Mouse (Mus musculus): ENCODE results near the gene Dpf3.

Dpf3 gene

DNA sequence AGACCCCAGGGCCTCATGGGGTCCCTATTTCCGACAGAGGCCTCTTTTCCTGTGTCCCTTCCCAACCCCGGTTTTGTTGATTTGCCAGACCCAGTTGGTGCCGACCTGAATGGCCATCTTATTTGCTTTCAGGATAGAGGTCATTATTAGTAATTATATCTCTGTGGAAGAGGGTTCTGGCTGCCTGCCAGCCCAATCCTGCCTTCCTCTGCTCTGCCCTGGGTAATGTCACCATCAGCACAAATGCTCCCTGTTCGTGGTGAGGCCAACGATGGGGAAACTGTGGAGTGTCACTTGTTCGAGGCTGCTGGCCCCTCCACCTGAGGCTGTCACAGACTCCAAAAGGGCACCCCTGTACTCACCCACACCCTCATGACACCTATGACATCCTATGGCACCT lies 278.1 kb downstream of the Dpf3 start:
- no peak for DNase-seq

DNA sequence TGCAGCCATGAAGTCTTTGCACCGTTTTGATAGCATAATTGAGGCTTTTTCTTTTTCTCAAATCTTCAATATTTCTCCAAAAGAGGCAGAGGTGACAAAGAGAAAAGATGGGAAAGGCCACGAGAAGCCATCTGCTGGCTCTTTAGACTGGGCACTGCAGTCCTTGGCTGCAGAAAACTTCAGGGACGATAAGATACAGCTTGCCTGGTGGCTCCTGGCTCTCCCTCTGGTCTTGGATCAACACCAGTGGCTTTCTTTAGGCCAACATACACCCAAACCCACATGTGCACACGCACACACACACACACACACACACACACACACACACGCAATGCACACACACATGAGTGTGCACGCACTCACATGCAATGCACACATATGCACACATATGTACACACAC lies 278.7 kb downstream of the Dpf3 start:
- DNase-seq: no peak

DNA sequence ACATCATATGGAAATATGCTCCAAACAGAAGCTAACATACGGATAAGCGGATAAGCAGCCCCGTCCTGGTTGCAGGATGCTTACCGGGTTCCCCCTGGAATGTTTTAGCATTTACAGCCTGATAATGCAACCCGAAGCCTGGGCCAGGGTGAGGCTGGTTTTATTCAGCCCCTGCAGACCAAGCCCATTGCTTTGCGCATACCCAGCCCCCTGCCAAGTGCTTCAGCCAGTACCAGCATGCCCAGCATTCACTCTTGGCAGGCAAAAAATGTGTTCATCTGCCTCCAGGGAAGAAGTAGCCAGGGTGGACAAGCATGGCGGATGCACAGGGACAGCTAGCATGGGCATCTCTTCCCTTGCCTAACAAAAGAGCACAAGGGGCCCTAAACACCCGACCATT lies 279.5 kb downstream of the Dpf3 start:
- no peak for DNase-seq

DNA sequence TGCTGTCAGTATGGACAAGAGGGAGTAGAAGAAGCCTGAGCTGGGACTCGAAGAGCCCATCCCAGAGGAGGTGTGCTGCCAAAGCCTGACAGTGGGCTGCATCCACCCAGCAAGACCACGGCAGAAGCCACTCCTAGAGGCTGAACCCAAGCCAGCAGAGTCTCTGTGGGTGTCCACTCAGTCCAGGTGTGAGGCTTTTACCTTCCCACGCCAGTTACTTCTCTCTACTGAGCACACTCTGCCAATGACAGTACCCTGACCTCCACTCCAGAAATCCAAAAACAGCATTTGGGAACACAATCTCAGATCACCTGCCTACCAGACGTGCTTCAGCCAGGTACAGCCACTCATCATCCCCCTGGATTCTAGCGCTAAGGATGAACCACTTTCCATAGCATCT lies 280.0 kb downstream of the Dpf3 start:
- DNase-seq: no peak

DNA sequence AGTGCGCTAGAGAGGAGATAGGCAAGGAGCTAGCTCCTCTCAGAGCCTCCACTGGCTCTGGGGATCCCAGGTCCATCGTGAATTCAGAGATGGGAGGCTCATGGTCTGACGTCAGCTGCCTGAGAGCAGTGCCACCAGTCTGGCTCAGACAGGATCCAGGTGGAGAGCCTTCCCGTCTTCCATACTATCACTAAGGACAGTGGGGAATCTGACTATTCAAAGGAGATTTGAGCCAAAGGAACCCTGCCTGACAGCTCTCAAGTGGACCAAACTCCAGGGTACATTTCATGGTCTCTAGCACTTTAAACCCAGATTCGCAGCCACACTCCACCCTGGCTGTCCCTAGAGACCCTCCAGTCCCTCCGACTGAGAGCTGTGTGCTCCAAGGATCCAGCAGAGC lies 280.6 kb downstream of the Dpf3 start:
- DNase-seq: no peak

DNA sequence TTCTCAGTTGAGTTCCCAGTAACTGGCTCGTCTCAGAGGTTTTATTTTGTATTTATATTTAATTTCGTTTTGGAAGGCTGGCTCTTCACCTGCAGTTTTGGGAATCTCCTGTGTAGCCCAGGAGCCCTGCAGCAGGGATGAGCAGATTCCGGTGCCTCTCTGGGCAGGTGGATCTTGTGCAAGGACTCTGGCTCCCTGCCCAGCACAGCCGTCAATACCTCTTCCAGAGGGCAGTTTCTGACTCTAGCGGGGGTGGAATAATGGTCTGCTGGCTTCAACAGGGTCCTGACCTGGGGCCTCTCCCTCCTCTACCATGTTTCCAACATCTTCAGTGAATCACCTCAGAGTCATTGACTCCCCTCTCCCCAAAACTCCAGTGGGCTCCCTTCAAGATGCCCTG lies 283.2 kb downstream of the Dpf3 start:
- DNase-seq: no peak

- DNase-seq: no peak
These were observed 285.8 kb downstream of the Dpf3 start for GRCm38 (mm10) chr12:83201674-83202073.

DNA sequence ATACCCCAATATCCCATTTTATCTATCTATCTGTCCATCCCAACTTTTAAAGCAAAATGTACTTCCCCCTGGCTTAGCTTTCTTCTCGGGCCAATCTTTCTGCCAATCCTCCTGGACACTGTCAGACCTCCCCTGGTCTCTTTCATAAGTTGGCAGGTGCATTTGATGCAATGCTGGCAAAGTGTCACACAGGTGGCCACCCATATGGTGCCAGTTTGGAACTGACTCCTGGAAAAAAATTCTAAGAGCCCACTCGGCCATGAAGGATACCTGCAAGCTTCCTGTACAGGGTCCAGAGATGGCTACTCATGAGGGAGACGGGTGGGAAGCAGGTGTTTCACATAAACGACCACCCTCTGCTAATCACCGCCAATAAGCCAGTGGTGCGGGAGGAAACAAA lies 307.0 kb downstream of the Dpf3 start:
- DNase-seq: no peak

GRCm38 (mm10) chr12:83179860-83180259 lies 307.7 kb downstream of the Dpf3 start:
- no peak for DNase-seq

DNA sequence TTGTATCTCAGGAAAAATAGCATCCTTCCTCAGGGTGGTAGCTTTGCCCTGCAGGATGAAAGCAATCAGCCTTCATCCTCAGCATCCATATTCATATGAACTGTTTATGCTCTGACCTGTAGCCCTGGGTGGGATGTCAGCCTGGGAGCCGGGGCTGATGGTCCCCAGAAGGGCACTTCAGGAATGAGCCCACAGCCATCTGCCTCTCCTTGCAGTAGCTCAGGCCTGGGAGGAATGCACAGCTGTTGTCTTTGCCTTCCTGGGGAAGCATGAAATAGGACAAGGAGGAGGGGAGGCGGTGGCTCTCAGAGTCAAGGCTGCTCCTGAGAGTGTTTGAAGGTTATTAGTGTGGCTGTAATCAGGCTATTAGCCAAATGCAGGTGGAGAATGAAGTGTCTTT lies 308.7 kb downstream of the Dpf3 start:
- DNase-seq: no peak

DNA sequence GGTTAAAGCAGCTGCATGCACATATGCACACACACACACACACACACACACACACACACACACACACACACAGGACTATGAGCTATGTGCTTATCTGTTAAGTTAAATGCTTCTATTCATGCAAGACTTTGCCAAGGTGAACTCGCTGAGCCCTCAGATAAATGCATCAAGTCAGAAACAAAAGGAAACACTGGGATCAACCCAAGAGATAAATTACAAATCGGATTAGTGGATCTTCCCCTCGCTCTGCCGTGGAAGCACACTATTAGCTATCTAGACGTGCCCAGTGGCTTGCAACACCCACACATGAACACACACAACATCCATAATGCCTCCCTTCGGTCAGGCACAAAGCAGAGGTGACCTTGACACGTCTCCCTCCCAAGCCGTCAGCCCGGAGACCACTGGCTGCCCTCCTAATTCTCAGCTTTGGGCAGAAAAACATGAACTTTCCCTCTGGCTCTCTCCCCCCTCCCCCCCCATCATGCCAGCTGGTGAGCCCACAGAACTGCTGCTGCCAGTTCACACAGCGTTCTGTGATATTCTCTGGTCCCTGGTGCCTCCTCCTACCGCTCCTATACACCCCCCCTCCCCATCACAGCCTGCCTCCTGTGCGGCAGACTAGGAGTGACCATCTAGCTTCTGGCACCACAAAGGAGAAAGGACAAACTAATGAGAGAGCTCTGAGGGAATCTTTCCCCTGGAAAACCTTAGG lies 317.9 kb downstream of the Dpf3 start:
- DNase-seq: no peak

DNA sequence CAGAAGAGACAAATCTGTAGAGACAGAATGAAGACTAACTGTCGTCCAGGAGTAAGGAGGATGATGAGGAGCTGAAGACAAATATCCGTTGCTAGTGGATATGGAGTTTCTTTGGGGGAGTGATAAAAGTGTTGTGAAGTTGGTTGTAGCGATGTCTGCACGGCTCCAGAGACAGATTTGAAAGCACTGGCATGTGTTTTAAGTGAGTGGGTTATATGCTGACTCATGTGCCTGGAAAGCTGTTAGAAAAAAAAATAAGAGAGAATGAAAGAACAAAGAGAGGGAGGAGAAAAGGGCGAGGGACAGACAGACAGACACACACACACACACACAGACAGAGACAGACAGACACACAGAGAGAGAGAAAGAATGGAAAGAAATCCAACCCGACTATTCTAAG lies 319.2 kb downstream of the Dpf3 start:
- no peak for DNase-seq

DNA sequence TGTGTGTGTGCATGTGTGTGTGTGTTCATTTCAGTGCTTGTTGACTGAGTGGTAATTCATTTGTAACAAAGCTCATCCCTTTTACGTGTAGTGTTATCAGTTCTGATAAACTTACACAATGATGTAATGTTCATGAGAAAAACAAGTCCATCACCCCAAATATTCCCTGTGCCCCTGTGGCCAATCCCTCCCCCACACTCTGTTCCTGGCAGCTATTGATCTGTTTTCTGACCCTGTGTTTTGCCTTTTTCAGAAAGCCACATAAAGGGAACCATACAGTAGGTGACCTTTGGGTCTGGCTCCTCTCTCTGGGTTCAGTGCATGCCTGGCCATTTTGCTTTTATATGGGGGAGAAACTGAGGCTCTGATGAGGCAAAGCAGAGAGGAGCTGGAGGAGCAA lies 322.5 kb downstream of the Dpf3 start:
- DNase-seq: no peak

Data from heart, adult 11 months (tissue).